Mouse (Mus musculus): ENCODE measurements around the gene F7. TPM values are rescaled to one million over a fixed set of nuclear protein-coding genes. Genes with fewer than 3 reads are reported as not detected.
A peak's percentile ranks its signal among the peaks of the same experiment; 100 is the strongest.

The F7 gene
- polyA plus RNA-seq, 1 experiment from 2014 or later: not detected

DNA sequence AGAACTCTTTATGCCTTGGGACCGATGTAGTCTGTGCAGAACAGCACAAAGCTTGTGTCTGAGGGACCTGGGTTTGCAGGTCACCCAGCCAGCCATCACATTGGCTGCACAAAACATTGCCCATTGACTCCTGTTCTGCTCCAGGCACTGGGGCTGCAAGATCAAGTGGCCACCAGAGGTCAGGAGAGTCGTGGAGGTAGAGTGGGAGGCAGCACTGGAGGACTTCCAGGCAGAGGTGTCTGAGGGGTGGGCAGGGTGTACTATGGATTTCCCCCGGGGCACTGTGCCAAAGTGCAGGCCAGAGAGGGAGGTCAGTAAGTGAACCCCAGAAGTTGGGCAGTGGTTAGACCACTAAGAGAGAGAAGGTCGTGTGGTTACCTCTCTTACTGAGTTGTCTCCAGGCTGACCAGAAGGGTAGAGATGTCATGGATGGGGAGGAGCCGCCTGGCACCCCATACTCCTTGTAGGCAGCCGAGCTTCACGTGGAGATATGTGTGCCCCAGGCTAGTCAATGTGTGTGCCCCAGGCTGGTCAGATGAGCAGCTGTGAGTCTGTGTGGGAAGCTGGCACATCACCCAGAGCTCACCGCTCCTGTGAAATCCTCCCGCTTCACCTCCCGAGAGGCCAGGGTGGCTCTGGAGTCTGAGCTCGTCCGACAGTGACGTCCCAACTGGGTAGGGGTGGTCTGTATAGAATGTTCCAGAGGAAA lies 37.0 kb upstream of the F7 start:
- Histone ChIP-seq H3K9me3 (no peaks in the 10 kb centered on the region), H3K27ac (no peak overlapping the region), H3K4me1 (no peaks in the 10 kb centered on the region), H3K36me3 (0 out of 2 replicates have a peak, but pooled peaks cover 6% of the 10 kb centered on the region), H3K4me3 (no peak overlapping the region), H3K9ac (no peak overlapping the region), H3K27me3 (no peaks in the 10 kb centered on the region), H3K4me2 (replicated peaks) (no peak overlapping the region)
- ATAC-seq (ENCODE audit: insufficient number of reproducible peaks, insufficient read depth, low FRiP score, low TSS enrichment): 0 out of 2 replicates have a peak, but pooled peaks have one; percentile 13
- WGBS: 78% methylated on average over 13 of the region's 13 CpGs

GRCm38 (mm10) chr8:12991411-12991810 lies 34.4 kb upstream of the F7 start:
- Histone ChIP-seq H3K27ac (no peak overlapping the region), H3K36me3 (0 out of 2 replicates have a peak, but pooled peaks cover 6% of the 10 kb centered on the region), H3K4me1 (peaks cover 10% of the 10 kb centered on the region), H3K9me3 (no peaks in the 10 kb centered on the region), H3K4me3 (no peak overlapping the region), H3K27me3 (no peaks in the 10 kb centered on the region), H3K9ac (no peak overlapping the region), H3K4me2 (replicated peaks) (no peak overlapping the region)
- 85% methylated on average over 10 of the region's 10 CpGs for WGBS
- ATAC-seq (ENCODE audit: insufficient number of reproducible peaks, insufficient read depth, low FRiP score, low TSS enrichment): no peak

DNA sequence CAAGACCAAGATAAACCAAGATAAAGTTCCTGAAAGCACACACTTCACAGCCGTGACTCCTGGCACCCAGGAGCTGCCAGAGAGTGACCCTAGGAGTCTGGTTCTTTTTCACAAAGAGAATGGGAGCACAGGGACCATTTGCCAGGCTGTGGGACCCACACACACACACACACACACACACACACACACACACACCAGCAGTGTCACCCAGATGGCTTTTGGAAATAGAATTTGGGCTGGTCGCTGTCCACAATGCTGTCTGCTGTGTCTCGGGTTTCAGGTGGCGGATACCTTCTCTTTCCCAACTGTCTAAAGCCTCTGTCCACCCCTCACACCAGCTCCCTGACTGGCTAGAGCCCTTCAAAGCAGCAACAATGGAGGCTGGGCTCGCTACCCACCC lies 31.4 kb upstream of the F7 start:
- no peak overlapping the region for H3K27ac ChIP-seq
- H3K4me1 ChIP-seq: peaks cover 25% of the 10 kb centered on the region
- H3K4me2 ChIP-seq (replicated peaks): no peak overlapping the region
- no peaks in the 10 kb centered on the region for H3K9me3 ChIP-seq
- H3K27me3 ChIP-seq: no peaks in the 10 kb centered on the region
- no peak overlapping the region for H3K4me3 ChIP-seq
- H3K36me3 ChIP-seq: peaks cover 15% of the 10 kb centered on the region
- no peak overlapping the region for H3K9ac ChIP-seq
- ATAC-seq (ENCODE audit: insufficient number of reproducible peaks, insufficient read depth, low FRiP score, low TSS enrichment): no peak
- 74% methylated on average over 5 of the region's 5 CpGs for WGBS

DNA sequence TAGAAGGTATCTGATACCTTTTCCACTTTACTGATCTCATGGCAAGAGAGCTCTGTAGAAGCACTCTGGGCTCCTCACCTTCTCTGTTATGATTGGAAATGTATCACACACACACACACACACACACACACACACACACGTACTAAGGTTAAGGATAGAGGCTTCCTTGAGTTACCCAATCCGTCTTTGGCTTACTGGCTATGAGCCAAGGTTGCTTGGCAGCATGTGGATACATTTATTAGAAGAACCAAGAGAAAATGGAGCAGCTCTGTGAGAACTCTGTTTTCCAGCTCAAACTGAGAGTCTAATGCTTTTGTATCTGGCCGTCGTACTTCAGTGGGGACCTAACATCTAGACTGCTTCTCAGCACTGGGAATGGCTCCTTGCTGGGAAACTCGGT lies 30.4 kb upstream of the F7 start:
- no peak overlapping the region for H3K9ac ChIP-seq
- no peaks in the 10 kb centered on the region for H3K9me3 ChIP-seq
- 0 out of 2 replicates have a peak overlapping the region, but pooled peaks have one; percentile 32 for H3K27ac ChIP-seq
- no peaks in the 10 kb centered on the region for H3K27me3 ChIP-seq
- no peak overlapping the region for H3K4me2 ChIP-seq (replicated peaks)
- H3K4me1 ChIP-seq: peaks cover 25% of the 10 kb centered on the region
- 64% methylated on average over 5 of the region's 5 CpGs for WGBS
- H3K36me3 ChIP-seq: peaks cover 22% of the 10 kb centered on the region
- no peak for ATAC-seq (ENCODE audit: insufficient number of reproducible peaks, insufficient read depth, low FRiP score, low TSS enrichment)
- H3K4me3 ChIP-seq: no peak overlapping the region

DNA sequence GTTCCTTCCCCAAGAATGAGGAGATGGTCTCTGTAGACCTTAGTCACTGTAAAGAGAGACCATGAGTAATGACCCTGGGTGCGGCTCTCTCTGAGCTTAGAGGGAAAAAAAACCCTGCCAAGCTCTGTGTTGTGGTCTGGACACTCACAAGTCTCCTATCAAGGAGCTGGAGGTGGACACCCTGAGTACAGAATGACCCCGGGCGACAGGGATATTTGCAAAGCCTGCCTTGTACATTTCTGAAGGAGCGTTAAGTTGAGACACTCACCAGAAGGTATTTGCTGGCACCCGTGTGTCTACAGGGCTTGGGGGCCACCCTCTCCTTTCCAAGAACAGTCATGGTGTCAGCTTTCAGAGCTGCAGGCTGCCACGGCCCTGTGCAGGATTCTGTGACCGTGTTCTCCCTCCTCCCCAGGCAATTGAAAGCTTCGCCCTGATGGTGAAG lies 29.0 kb upstream of the F7 start:
- Histone ChIP-seq H3K27me3 (no peaks in the 10 kb centered on the region), H3K4me2 (replicated peaks) (no peak overlapping the region), H3K4me1 (peaks cover 25% of the 10 kb centered on the region), H3K9ac (no peak overlapping the region), H3K9me3 (no peaks in the 10 kb centered on the region), H3K36me3 (peaks cover 36% of the 10 kb centered on the region), H3K4me3 (no peak overlapping the region), H3K27ac (peak overlapping the region; percentile 77)
- 31% methylated on average over 8 of the region's 8 CpGs for WGBS
- peak; percentile 62; the same call in 1 of the 2 replicates for ATAC-seq (ENCODE audit: insufficient number of reproducible peaks, insufficient read depth, low FRiP score, low TSS enrichment)

DNA sequence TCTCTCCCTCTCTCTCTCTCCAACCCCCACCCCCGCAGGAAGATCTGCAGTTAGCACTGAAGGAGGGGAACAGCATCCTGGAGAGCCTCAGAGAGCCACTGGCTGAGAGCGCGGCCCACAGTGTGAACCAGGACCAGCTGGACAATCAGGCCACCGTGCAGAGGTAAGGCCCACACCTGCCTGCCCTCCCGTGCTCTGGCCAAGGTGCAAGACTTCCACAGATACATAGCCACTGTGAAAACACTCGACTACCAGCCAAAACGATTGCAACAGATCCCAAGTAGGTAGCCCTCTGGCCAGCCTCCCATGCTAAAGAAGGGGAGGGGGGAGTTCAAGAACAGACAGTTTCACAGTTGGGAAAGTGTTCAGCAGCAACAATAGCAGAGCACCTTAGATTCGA lies 27.5 kb upstream of the F7 start:
- Histone ChIP-seq H3K4me1 (peaks cover 25% of the 10 kb centered on the region), H3K4me2 (replicated peaks) (no peak overlapping the region), H3K36me3 (peaks cover 51% of the 10 kb centered on the region), H3K27ac (no peak overlapping the region), H3K9me3 (no peaks in the 10 kb centered on the region), H3K9ac (no peak overlapping the region), H3K27me3 (no peaks in the 10 kb centered on the region), H3K4me3 (no peak overlapping the region)
- no peak for ATAC-seq (ENCODE audit: insufficient number of reproducible peaks, insufficient read depth, low FRiP score, low TSS enrichment)
- WGBS: 77% methylated on average over 7 of the region's 8 CpGs

GRCm38 (mm10) chr8:12999793-13000192 lies 26.0 kb upstream of the F7 start:
- no peak overlapping the region for H3K4me2 ChIP-seq (replicated peaks)
- H3K27ac ChIP-seq: no peak overlapping the region
- no peak for ATAC-seq (ENCODE audit: insufficient number of reproducible peaks, insufficient read depth, low FRiP score, low TSS enrichment)
- H3K36me3 ChIP-seq: peaks cover 60% of the 10 kb centered on the region
- peaks cover 25% of the 10 kb centered on the region for H3K4me1 ChIP-seq
- WGBS: 83% methylated on average over 9 of the region's 9 CpGs
- H3K27me3 ChIP-seq: no peaks in the 10 kb centered on the region
- H3K9ac ChIP-seq: no peak overlapping the region
- no peaks in the 10 kb centered on the region for H3K9me3 ChIP-seq
- H3K4me3 ChIP-seq: no peak overlapping the region

DNA sequence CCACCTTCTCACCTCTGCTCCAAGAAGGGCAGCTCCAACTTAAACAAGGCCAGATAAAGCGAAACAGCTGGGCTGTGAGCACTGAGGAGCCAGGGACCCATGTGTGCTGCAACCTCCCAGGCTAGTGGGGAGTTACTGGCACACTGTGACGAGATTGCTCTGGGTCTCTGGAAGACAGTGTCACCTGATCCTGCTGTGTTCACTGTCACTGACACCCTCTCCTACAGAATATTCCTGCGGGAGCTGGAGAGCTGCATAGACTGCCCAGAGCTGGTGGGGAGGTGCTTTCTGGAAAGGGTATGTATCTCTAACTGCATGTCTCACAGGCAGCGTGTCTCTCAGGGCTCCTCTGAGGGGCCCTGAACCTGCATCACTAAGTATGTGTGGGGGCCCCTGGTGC lies 18.4 kb upstream of the F7 start:
- WGBS: 56% methylated on average over 4 of the region's 4 CpGs
- no peaks in the 10 kb centered on the region for H3K4me1 ChIP-seq
- no peak overlapping the region for H3K4me2 ChIP-seq (replicated peaks)
- no peak overlapping the region for H3K27ac ChIP-seq
- peaks cover 84% of the 10 kb centered on the region for H3K36me3 ChIP-seq
- no peak for ATAC-seq (ENCODE audit: insufficient number of reproducible peaks, insufficient read depth, low FRiP score, low TSS enrichment)
- no peak overlapping the region for H3K4me3 ChIP-seq
- no peaks in the 10 kb centered on the region for H3K9me3 ChIP-seq
- no peaks in the 10 kb centered on the region for H3K27me3 ChIP-seq
- H3K9ac ChIP-seq: no peak overlapping the region

- no peaks in the 10 kb centered on the region for H3K9me3 ChIP-seq
- H3K4me2 ChIP-seq (replicated peaks): no peak overlapping the region
- no peaks in the 10 kb centered on the region for H3K27me3 ChIP-seq
- ATAC-seq (ENCODE audit: insufficient number of reproducible peaks, insufficient read depth, low FRiP score, low TSS enrichment): no peak
- 56% methylated on average over 4 of the region's 4 CpGs for WGBS
- H3K36me3 ChIP-seq: peaks cover 78% of the 10 kb centered on the region
- H3K9ac ChIP-seq: no peak overlapping the region
- no peaks in the 10 kb centered on the region for H3K4me1 ChIP-seq
- H3K27ac ChIP-seq: no peak overlapping the region
- H3K4me3 ChIP-seq: no peak overlapping the region
Measured at GRCm38 (mm10) chr8:13010313-13010712, 15.5 kb upstream of the F7 start.

DNA sequence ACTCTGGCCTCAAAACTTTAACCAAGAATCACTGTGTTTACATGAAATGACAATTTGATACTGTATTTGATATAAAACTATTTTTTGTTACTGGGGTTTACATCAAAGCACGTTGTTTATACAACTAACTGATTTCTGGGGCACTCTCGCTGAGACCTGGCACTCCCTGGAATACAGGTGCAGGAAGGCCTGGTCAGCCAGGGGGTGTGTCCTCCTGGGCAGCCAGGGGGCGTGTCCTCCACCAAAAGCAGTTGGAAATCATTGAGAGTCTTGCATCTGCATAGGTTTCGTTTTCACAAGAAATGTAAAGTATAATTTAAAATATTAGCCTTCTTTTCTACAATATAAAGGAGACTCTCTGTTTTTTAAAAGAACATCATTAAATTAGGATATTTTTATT lies 6.3 kb upstream of the F7 start:
- Histone ChIP-seq H3K4me3 (no peak overlapping the region), H3K9me3 (no peaks in the 10 kb centered on the region), H3K27ac (no peak overlapping the region), H3K4me2 (replicated peaks) (no peak overlapping the region), H3K9ac (no peak overlapping the region), H3K36me3 (peaks cover 22% of the 10 kb centered on the region), H3K27me3 (no peaks in the 10 kb centered on the region), H3K4me1 (no peaks in the 10 kb centered on the region)
- WGBS: 58% methylated on average over 4 of the region's 4 CpGs
- ATAC-seq (ENCODE audit: insufficient number of reproducible peaks, insufficient read depth, low FRiP score, low TSS enrichment): no peak

DNA sequence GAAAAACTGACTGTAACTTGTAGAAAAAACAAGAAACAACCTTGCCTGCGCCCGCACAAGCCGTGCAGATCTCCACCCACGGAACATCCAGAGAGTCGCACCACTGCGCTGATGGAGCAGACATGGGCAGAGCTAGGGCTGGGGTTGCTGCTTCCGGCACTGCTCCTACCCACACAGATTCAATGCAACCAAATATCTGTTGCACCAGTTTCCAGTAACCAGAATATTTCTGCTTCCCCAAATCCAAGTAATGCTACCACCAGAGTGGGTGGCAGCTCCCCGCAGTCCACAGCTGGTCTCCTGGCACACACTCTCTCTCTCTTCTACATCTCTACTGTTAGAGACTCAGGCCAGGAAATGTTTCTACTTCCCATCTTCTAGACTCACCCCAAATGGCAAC lies 4.0 kb upstream of the F7 start:
- no peak for ATAC-seq (ENCODE audit: insufficient number of reproducible peaks, insufficient read depth, low FRiP score, low TSS enrichment)
- Histone ChIP-seq H3K4me1 (no peaks in the 10 kb centered on the region), H3K4me3 (no peak overlapping the region), H3K4me2 (replicated peaks) (no peak overlapping the region), H3K27ac (no peak overlapping the region), H3K9ac (no peak overlapping the region), H3K27me3 (no peaks in the 10 kb centered on the region), H3K36me3 (peaks cover 14% of the 10 kb centered on the region), H3K9me3 (no peaks in the 10 kb centered on the region)
- 95% methylated on average over 8 of the region's 8 CpGs for WGBS

- WGBS: 83% methylated on average over 5 of the region's 5 CpGs
- H3K36me3 ChIP-seq: no peaks in the 10 kb centered on the region
- H3K27ac ChIP-seq: no peak overlapping the region
- no peak overlapping the region for H3K9ac ChIP-seq
- H3K4me3 ChIP-seq: no peak overlapping the region
- ATAC-seq (ENCODE audit: insufficient number of reproducible peaks, insufficient read depth, low FRiP score, low TSS enrichment): no peak
- H3K27me3 ChIP-seq: no peaks in the 10 kb centered on the region
- no peak overlapping the region for H3K4me2 ChIP-seq (replicated peaks)
- H3K4me1 ChIP-seq: no peaks in the 10 kb centered on the region
- H3K9me3 ChIP-seq: no peaks in the 10 kb centered on the region
Measured at GRCm38 (mm10) chr8:13027615-13028014, 1.8 kb downstream of the F7 start.
